Mouse (Mus musculus) bone marrow, adult 2 months (tissue): ENCODE measurements around the gene Il20rb.

Source experiments
- CTCF ChIP-seq: fragments of 200-500 bp; IDR thresholded peaks from 2 replicates; pipeline ENCODE4 v1.5.1; 2011; ENCODE audit warnings: low read length, control low read depth; ENCODE audit not compliant: control insufficient read depth, insufficient read depth
- POLR2A ChIP-seq: fragments of 200-500 bp; IDR thresholded peaks from 2 replicates; pipeline ENCODE4 v1.6.1; 2011; ENCODE audit warnings: low read depth, mild to moderate bottlenecking, control low read depth, low read length, borderline replicate concordance; ENCODE audit not compliant: control insufficient read depth

- TF ChIP-seq CTCF (no peak), POLR2A (no peak)
Measured at GRCm38 (mm10) chr9:100506652-100507051, 20.1 kb upstream of the Il20rb start.
